Mouse (Mus musculus): ENCODE measurements around the gene Fdps. TPM values are rescaled to one million over a fixed set of nuclear protein-coding genes. Genes with fewer than 3 reads are reported as not detected.
"Not testable (repeated sequence)": the region's sequence is repeated elsewhere in the genome, so short reads cannot be mapped to it uniquely, and the experiment has no call there.

Gene Fdps
- polyA plus RNA-seq, 1 experiment from 2014 or later: 525 TPM

DNA sequence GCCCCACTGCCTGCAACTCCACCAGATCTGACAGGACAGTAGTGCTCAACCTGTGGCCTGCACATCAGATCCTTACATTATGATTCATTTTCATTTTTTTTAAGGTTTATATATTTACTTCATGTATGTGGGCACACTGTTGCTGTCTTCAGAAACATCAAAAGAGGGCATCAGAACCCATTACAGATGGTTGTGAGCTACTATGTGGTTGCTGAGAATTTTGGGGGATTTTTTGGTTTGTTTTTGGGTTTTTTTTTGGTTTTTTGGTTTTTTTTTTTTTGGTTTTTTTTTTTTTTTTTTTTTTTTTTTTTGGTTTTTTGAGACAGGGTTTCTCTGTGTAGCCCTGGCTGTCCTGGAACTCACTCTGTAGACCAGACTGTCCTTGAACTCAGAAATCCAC is 19.5 kb downstream of the Fdps start:
- H3K4me3 ChIP-seq (ENCODE audit: low read length); H3K27ac ChIP-seq (ENCODE audit: low read depth, low read length); ATAC-seq; H3K9me3 ChIP-seq (ENCODE audit: control insufficient read depth, low read length); H3K27me3 ChIP-seq (replicated peaks; ENCODE audit: control insufficient read depth, insufficient read depth, low read length); H3K4me2 ChIP-seq (ENCODE audit: low read length); H3K9ac ChIP-seq (ENCODE audit: low read depth, low read length); H3K4me1 ChIP-seq (ENCODE audit: control insufficient read depth, insufficient read depth, low read depth, low read length): not testable (repeated sequence)
- peaks cover 28% of the 10 kb centered on the region for H3K36me3 ChIP-seq (ENCODE audit: control insufficient read depth, insufficient read depth, low read length)

DNA sequence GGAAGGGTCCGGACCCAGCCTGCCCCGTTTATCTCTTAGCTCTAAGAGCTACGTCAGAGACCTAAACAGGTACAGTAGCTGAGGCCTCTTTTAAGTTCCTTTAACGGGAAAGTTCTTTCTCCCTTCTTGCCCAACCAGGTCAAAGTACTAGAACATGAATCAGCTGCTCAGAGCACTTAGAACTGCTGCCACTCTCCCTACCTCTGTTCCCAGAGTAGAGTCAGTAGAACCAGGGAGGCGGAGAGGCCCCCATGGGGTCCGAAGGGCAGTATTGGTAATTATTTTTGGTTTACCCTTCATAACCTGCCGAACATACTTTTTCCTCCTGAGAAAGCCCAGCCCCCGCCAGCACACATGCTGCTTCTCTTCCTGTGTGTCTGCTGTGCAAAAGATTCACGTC is 24.4 kb downstream of the Fdps start:
- peaks cover 42% of the 10 kb centered on the region for H3K36me3 ChIP-seq (ENCODE audit: control insufficient read depth, insufficient read depth, low read length)
- ATAC-seq: no peak
- no peaks in the 10 kb centered on the region for H3K4me1 ChIP-seq (ENCODE audit: control insufficient read depth, insufficient read depth, low read depth, low read length)
- no peaks in the 10 kb centered on the region for H3K9me3 ChIP-seq (ENCODE audit: control insufficient read depth, low read length)
- no peaks in the 10 kb centered on the region for H3K27me3 ChIP-seq (replicated peaks; ENCODE audit: control insufficient read depth, insufficient read depth, low read length)
- WGBS: 91% methylated on average over 9 of the region's 9 CpGs
- H3K27ac ChIP-seq (ENCODE audit: low read depth, low read length): no peak overlapping the region
- no peak overlapping the region for H3K4me2 ChIP-seq (ENCODE audit: low read length)
- no peak overlapping the region for H3K9ac ChIP-seq (ENCODE audit: low read depth, low read length)
- no peak overlapping the region for H3K4me3 ChIP-seq (ENCODE audit: low read length)

DNA sequence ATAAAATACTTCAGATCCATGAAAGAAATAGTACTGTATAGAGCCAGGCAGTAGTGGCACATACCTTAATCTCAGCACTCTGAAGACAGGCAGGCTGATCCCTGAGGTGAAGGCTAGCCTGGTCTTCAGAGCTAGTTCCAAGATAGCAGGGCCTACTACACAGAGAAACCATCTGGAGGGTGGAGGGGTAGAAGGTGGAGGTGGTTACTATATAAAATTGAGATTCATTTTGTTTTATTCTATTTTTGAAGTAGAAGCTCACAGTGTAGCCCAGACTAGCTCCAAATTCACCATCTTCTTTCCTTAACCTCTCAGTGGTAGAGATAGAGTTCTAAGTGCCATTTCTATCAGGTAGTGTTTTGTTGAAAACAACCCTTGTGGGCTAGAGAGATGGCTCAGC is 34.5 kb downstream of the Fdps start:
- no peak overlapping the region for H3K27ac ChIP-seq (ENCODE audit: low read depth, low read length)
- H3K27me3 ChIP-seq (replicated peaks; ENCODE audit: control insufficient read depth, insufficient read depth, low read length): no peaks in the 10 kb centered on the region

DNA sequence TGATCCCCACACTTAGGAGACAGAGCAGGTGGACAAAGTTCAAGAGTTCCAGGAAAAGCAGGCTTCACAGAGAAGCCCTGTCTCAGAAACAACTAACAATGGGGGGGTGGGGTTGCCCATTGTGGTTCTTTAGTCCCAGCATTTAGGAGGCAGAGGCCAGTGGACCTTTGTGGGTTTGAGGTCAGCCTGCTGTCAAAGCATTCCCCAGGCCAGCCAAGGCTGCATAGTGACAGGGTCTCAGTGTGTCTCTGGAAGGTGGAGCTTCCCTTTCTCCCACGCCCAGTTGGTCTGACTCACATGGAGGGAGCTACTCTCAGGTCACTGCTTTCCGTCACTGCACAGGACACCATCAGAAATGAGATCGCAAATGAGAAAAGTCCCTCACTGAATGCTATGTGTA is 40.1 kb downstream of the Fdps start:
- Histone ChIP-seq H3K27me3 (replicated peaks; ENCODE audit: control insufficient read depth, insufficient read depth, low read length) (no peaks in the 10 kb centered on the region), H3K27ac (ENCODE audit: low read depth, low read length) (no peak overlapping the region), H3K4me3 (ENCODE audit: low read length) (no peak overlapping the region), H3K36me3 (ENCODE audit: control insufficient read depth, insufficient read depth, low read length) (peaks cover 41% of the 10 kb centered on the region), H3K9me3 (ENCODE audit: control insufficient read depth, low read length) (no peaks in the 10 kb centered on the region), H3K4me2 (ENCODE audit: low read length) (no peak overlapping the region), H3K4me1 (ENCODE audit: control insufficient read depth, insufficient read depth, low read depth, low read length) (no peaks in the 10 kb centered on the region), H3K9ac (ENCODE audit: low read depth, low read length) (no peak overlapping the region)
- WGBS: 44% methylated on average over 3 of the region's 3 CpGs
- no peak for ATAC-seq

More for the DNA sequence above, 34.5 kb downstream of the Fdps start:
- Histone ChIP-seq H3K4me3 (ENCODE audit: low read length) (no peak overlapping the region), H3K36me3 (ENCODE audit: control insufficient read depth, insufficient read depth, low read length) (peaks cover 56% of the 10 kb centered on the region), H3K9ac (ENCODE audit: low read depth, low read length) (no peak overlapping the region), H3K4me1 (ENCODE audit: control insufficient read depth, insufficient read depth, low read depth, low read length) (no peaks in the 10 kb centered on the region), H3K9me3 (ENCODE audit: control insufficient read depth, low read length) (no peaks in the 10 kb centered on the region), H3K4me2 (ENCODE audit: low read length) (no peak overlapping the region)
- no peak for ATAC-seq

DNA sequence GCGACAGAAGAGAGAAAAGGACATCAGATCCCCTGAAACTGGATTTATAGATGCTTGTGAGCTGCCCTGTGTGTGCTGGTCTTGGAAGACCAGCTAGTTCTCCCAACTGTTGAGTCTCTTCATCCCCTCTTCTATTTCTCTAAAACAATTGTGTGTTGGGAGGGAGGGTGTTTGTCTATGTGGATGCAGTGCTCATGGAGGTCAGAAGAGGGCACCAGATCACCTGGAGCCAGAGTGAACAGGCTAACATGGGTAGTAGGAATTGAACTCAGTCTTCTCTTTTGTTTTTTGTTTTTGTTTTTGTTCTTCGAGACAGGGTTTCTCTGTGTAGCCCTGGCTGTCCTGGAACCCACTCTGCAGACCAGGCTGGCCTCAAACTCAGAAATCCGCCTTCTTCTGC is 43.0 kb downstream of the Fdps start:
- ATAC-seq: no peak
- H3K4me1 ChIP-seq (ENCODE audit: control insufficient read depth, insufficient read depth, low read depth, low read length): no peaks in the 10 kb centered on the region
- no peak overlapping the region for H3K4me2 ChIP-seq (ENCODE audit: low read length)
- H3K4me3 ChIP-seq (ENCODE audit: low read length): no peak overlapping the region
- WGBS: 75% methylated on average over 3 of the region's 3 CpGs
- no peak overlapping the region for H3K9ac ChIP-seq (ENCODE audit: low read depth, low read length)
- no peaks in the 10 kb centered on the region for H3K27me3 ChIP-seq (replicated peaks; ENCODE audit: control insufficient read depth, insufficient read depth, low read length)
- no peak overlapping the region for H3K27ac ChIP-seq (ENCODE audit: low read depth, low read length)
- H3K9me3 ChIP-seq (ENCODE audit: control insufficient read depth, low read length): no peaks in the 10 kb centered on the region
- H3K36me3 ChIP-seq (ENCODE audit: control insufficient read depth, insufficient read depth, low read length): peaks cover 32% of the 10 kb centered on the region

GRCm38 (mm10) chr3:89058361-89058760 is 43.4 kb downstream of the Fdps start:
- Histone ChIP-seq H3K9me3 (ENCODE audit: control insufficient read depth, low read length) (no peaks in the 10 kb centered on the region), H3K4me1 (ENCODE audit: control insufficient read depth, insufficient read depth, low read depth, low read length) (no peaks in the 10 kb centered on the region), H3K27me3 (replicated peaks; ENCODE audit: control insufficient read depth, insufficient read depth, low read length) (no peaks in the 10 kb centered on the region), H3K36me3 (ENCODE audit: control insufficient read depth, insufficient read depth, low read length) (peaks cover 29% of the 10 kb centered on the region), H3K27ac (ENCODE audit: low read depth, low read length) (no peak overlapping the region), H3K9ac (ENCODE audit: low read depth, low read length) (no peak overlapping the region), H3K4me3 (ENCODE audit: low read length) (no peak overlapping the region), H3K4me2 (ENCODE audit: low read length) (no peak overlapping the region)
- WGBS: 96% methylated on average over 9 of the region's 9 CpGs
- no peak for ATAC-seq

Other genes with a start within 250 kb of the Fdps start
- gene Msto1, start 188.0 kb downstream of the Fdps start, polyA plus RNA-seq (2015; fragmentation: Nextera tagmentation; extraction: Ambion mirVana): 53.9 and 55.3 TPM in 2 replicates
- gene Ash1l, start 151.3 kb downstream of the Fdps start, polyA plus RNA-seq (2015; fragmentation: Nextera tagmentation; extraction: Ambion mirVana): 17.4 and 18.2 TPM in 2 replicates
- 127 and 130 TPM in 2 replicates for gene Dap3, start 150.8 kb downstream of the Fdps start, polyA plus RNA-seq (2015; fragmentation: Nextera tagmentation; extraction: Ambion mirVana)
- 101 and 112 TPM in 2 replicates for gene Rusc1, start 8.6 kb downstream of the Fdps start, polyA plus RNA-seq (2015; fragmentation: Nextera tagmentation; extraction: Ambion mirVana)
- gene Gm43738, start 860 bp downstream of the Fdps start, polyA plus RNA-seq (2015; fragmentation: Nextera tagmentation; extraction: Ambion mirVana): not detected in 2 replicates
- gene Pklr, start 34.2 kb upstream of the Fdps start, polyA plus RNA-seq (2015; fragmentation: Nextera tagmentation; extraction: Ambion mirVana): 0.10 and 0.11 TPM in 2 replicates
- 58.1 and 58.4 TPM in 2 replicates for gene Hcn3, start 58.2 kb upstream of the Fdps start, polyA plus RNA-seq (2015; fragmentation: Nextera tagmentation; extraction: Ambion mirVana)
- 17.3 and 18.8 TPM in 2 replicates for gene Clk2, start 62.8 kb upstream of the Fdps start, polyA plus RNA-seq (2015; fragmentation: Nextera tagmentation; extraction: Ambion mirVana)
- 166 and 172 TPM in 2 replicates for gene Scamp3, start 75.5 kb upstream of the Fdps start, polyA plus RNA-seq (2015; fragmentation: Nextera tagmentation; extraction: Ambion mirVana)
- 35.4 and 40.8 TPM in 2 replicates for gene Fam189b, start 81.2 kb upstream of the Fdps start, polyA plus RNA-seq (2015; fragmentation: Nextera tagmentation; extraction: Ambion mirVana)
- 51.8 and 54.0 TPM in 2 replicates for gene Gba, start 101.0 kb upstream of the Fdps start, polyA plus RNA-seq (2015; fragmentation: Nextera tagmentation; extraction: Ambion mirVana)
- gene Thbs3, start 113.2 kb upstream of the Fdps start, polyA plus RNA-seq (2015; fragmentation: Nextera tagmentation; extraction: Ambion mirVana): 47.5 and 53.0 TPM in 2 replicates
- gene Mtx1, start 125.1 kb upstream of the Fdps start, polyA plus RNA-seq (2015; fragmentation: Nextera tagmentation; extraction: Ambion mirVana): 163 and 166 TPM in 2 replicates
- 0.59 and 0.90 TPM in 2 replicates for gene Muc1, start 127.1 kb upstream of the Fdps start, polyA plus RNA-seq (2015; fragmentation: Nextera tagmentation; extraction: Ambion mirVana)
- 205 and 227 TPM in 2 replicates for gene Krtcap2, start 144.0 kb upstream of the Fdps start, polyA plus RNA-seq (2015; fragmentation: Nextera tagmentation; extraction: Ambion mirVana)
- 78.7 and 87.1 TPM in 2 replicates for gene Trim46, start 144.3 kb upstream of the Fdps start, polyA plus RNA-seq (2015; fragmentation: Nextera tagmentation; extraction: Ambion mirVana)
- 64.3 and 79.8 TPM in 2 replicates for gene Dpm3, start 157.4 kb upstream of the Fdps start, polyA plus RNA-seq (2015; fragmentation: Nextera tagmentation; extraction: Ambion mirVana)
- gene Slc50a1, start 168.6 kb upstream of the Fdps start, polyA plus RNA-seq (2015; fragmentation: Nextera tagmentation; extraction: Ambion mirVana): 39.4 and 43.9 TPM in 2 replicates
- 8.4 and 9.9 TPM in 2 replicates for gene Efna1, start 179.2 kb upstream of the Fdps start, polyA plus RNA-seq (2015; fragmentation: Nextera tagmentation; extraction: Ambion mirVana)
- 77.9 and 78.0 TPM in 2 replicates for gene Efna3, start 221.0 kb upstream of the Fdps start, polyA plus RNA-seq (2015; fragmentation: Nextera tagmentation; extraction: Ambion mirVana)
- gene Efna4, start 236.1 kb upstream of the Fdps start, polyA plus RNA-seq (2015; fragmentation: Nextera tagmentation; extraction: Ambion mirVana): 3.9 and 5.0 TPM in 2 replicates
- 74.6 and 84.1 TPM in 2 replicates for gene Adam15, start 248.0 kb upstream of the Fdps start, polyA plus RNA-seq (2015; fragmentation: Nextera tagmentation; extraction: Ambion mirVana)